18 mouse cellular contexts compared by ENCODE assay signal in the genomic region with DNA sequence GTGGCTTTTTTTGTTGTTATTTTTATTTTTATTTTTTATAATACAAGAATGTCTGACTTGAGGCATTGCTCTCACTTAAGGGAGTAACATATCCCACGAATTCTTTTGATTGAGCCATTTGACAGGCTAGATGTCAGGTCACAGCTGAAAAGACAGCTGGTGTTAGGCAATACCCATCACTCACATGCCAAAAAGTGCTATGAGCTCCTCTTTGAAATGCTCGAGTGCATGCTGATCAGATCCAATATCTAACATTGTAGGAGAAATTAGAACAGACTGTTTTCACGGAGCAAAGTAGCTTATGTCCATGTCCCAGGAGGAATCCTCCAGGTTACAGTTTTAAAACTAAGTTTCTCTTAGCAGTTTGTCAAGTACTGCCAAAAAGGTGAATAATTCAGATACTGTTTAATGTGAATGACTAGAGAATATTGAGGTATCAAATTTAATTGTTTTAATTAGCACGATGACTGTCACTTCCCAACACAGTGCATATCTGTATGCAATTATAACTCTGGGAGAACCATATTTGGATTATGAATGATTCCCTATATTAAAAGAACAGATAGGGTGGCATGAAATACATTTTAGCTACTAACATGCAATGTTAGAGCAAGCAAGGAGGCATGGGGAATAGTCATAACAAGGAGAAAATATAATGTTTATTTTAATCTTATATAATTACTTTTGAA. TPM values are rescaled to one million over a fixed set of nuclear protein-coding genes. Genes with fewer than 3 reads are reported as not detected.
DNase-seq lines count a peak whose midpoint lies in the region; ATAC-seq and TF ChIP-seq lines count a peak whose summit lies in the region.
"Had no signal": no experiment of that assay in that cellular context is flagged by ENCODE, and none has a peak within 500 bp of the region (broad histone marks: within the 10 kb centered on the region; RNA-seq: fewer than 3 reads in every experiment).

No protein-coding gene starts in this region.

- no peak for TF ChIP-seq CTCF in gastrocnemius, adult 2 months (IDR thresholded peaks at IDR 0.05)

- H3K9me3 ChIP-seq in midbrain, embryonic 14.5 days (ENCODE audit: control insufficient read depth, low read length) = no peaks in the 10 kb centered on the region
- H3K9me3 ChIP-seq in midbrain, embryonic 10.5 days (replicated peaks) = no peaks in the 10 kb centered on the region
- no peaks in the 10 kb centered on the region for H3K9me3 ChIP-seq in limb, embryonic 14.5 days (ENCODE audit: control insufficient read depth, low read length)
- H3K9me3 ChIP-seq: neural tube, embryonic 13.5 days had no signal

- intact Hi-C loops in gastrocnemius, adult 2 months (cut with DNase I) = no loop called here

- H3K27me3 ChIP-seq in midbrain, embryonic 14.5 days (ENCODE audit: control insufficient read depth, insufficient read depth, low read length) = no peaks in the 10 kb centered on the region
- H3K27me3 ChIP-seq in midbrain, embryonic 10.5 days (ENCODE audit: low read depth, poor library complexity, severe bottlenecking) = no peaks in the 10 kb centered on the region
- H3K27me3 ChIP-seq in limb, embryonic 14.5 days (ENCODE audit: control insufficient read depth, insufficient read depth, low read length) = no peaks in the 10 kb centered on the region
- H3K27me3 ChIP-seq: neural tube, embryonic 13.5 days had no signal

- TF ChIP-seq POLR2A in limb, embryonic 14.5 days (IDR thresholded peaks at IDR 0.05; ENCODE audit: borderline replicate concordance, extremely low read depth, insufficient read depth, insufficient read length) = no peak

- WGBS in midbrain, embryonic 14.5 days = 69% methylated on average over 4 of the region's 4 CpGs
- WGBS in midbrain, embryonic 10.5 days = 82% methylated on average over 4 of the region's 4 CpGs
- 70% methylated on average over 4 of the region's 4 CpGs for WGBS in limb, embryonic 14.5 days

- H3K27ac ChIP-seq in gastrocnemius, adult 2 months = peak overlapping the region; percentile 70
- H3K27ac ChIP-seq in midbrain, embryonic 14.5 days (replicated peaks; ENCODE audit: low read depth, low read length) = no peak overlapping the region
- H3K27ac ChIP-seq in midbrain, embryonic 10.5 days (replicated peaks) = no peak overlapping the region
- H3K27ac ChIP-seq in limb, embryonic 14.5 days (replicated peaks; ENCODE audit: low read depth, low read length) = no peak overlapping the region
- H3K27ac ChIP-seq: neural tube, embryonic 13.5 days had no signal

- peak; percentile 6 to 8 for DNase-seq in cerebellum, postnatal 10 days
- no peak for DNase-seq in cerebellum, postnatal 14 days
- no peak for DNase-seq in gastrocnemius, adult 2 months
- no peak for DNase-seq in gastrocnemius, postnatal 25 days
- peak; percentile 4 for DNase-seq in midbrain, embryonic 14.5 days
- DNase-seq in midbrain, embryonic 10.5 days (ENCODE audit: low spot score) = no peak
- peak; percentile 19 for DNase-seq in limb, embryonic 14.5 days (ENCODE audit: low spot score)
- DNase-seq: adrenal gland, adult 2 months; cerebellum, postnatal 25 days; kidney, adult 11 months; liver; thymus, adult 2 months had no signal

- H3K4me1 ChIP-seq in midbrain, embryonic 14.5 days (ENCODE audit: control insufficient read depth, insufficient read depth, low read length) = no peaks in the 10 kb centered on the region
- H3K4me1 ChIP-seq in midbrain, embryonic 10.5 days = no peaks in the 10 kb centered on the region
- no peaks in the 10 kb centered on the region for H3K4me1 ChIP-seq in limb, embryonic 14.5 days (ENCODE audit: control insufficient read depth, insufficient read depth, low read length)
- H3K4me1 ChIP-seq: neural tube, embryonic 13.5 days had no signal

- H3K4me2 ChIP-seq in midbrain, embryonic 14.5 days (ENCODE audit: low read length) = no peak overlapping the region
- no peak overlapping the region for H3K4me2 ChIP-seq in limb, embryonic 14.5 days (replicated peaks; ENCODE audit: low read depth, low read length, severe bottlenecking)
- H3K4me2 ChIP-seq: neural tube, embryonic 13.5 days had no signal

- no peak overlapping the region for H3K9ac ChIP-seq in midbrain, embryonic 14.5 days (replicated peaks; ENCODE audit: low read length)
- no peak overlapping the region for H3K9ac ChIP-seq in limb, embryonic 14.5 days (ENCODE audit: low read depth, low read length, severe bottlenecking)
- H3K9ac ChIP-seq: neural tube, embryonic 13.5 days had no signal

- no peak overlapping the region; the same call in 1 of the 2 replicates for H3K4me3 ChIP-seq in gastrocnemius, adult 2 months
- H3K4me3 ChIP-seq in midbrain, embryonic 14.5 days (replicated peaks; ENCODE audit: low read depth, low read length) = no peak overlapping the region
- no peak overlapping the region for H3K4me3 ChIP-seq in midbrain, embryonic 10.5 days
- no peak overlapping the region for H3K4me3 ChIP-seq in limb, embryonic 14.5 days (replicated peaks; ENCODE audit: low read length)
- H3K4me3 ChIP-seq: neural tube, embryonic 13.5 days had no signal

- no peaks in the 10 kb centered on the region for H3K36me3 ChIP-seq in midbrain, embryonic 14.5 days (ENCODE audit: control insufficient read depth, insufficient read depth, low read length)
- no peaks in the 10 kb centered on the region for H3K36me3 ChIP-seq in midbrain, embryonic 10.5 days
- no peaks in the 10 kb centered on the region for H3K36me3 ChIP-seq in limb, embryonic 14.5 days (ENCODE audit: control insufficient read depth, insufficient read depth, low read length)
- H3K36me3 ChIP-seq: neural tube, embryonic 13.5 days had no signal

- no peak for ATAC-seq in midbrain, embryonic 14.5 days (ENCODE audit: low FRiP score, low TSS enrichment)
- ATAC-seq in limb, embryonic 14.5 days (ENCODE audit: low FRiP score, low read depth) = peak; percentile 68
- ATAC-seq in erythroid progenitor cell, adult 5-6 weeks (replicated peaks; ENCODE audit: low FRiP score, poor library complexity, severe bottlenecking) = no peak
- ATAC-seq: lung, postnatal 0 days had no signal

RNA-seq across cellular contexts. Expression of a gene that starts 50.4 kb away (rescaled TPM):
- 1 to 10 TPM; 1.3 to 1.9 TPM for total RNA-seq in gastrocnemius, adult 2 months (2021)
- 1 to 10 TPM in 1 of 2 experiments, under 1 TPM in 1; 0.88 to 2.9 TPM for total RNA-seq in gastrocnemius, postnatal 25 days (2021)
- 0.15 and 0.47 TPM in 2 replicates for polyA plus RNA-seq in midbrain, embryonic 14.5 days (2014; fragmentation: Nextera tagmentation; extraction: Ambion mirVana)
- polyA plus RNA-seq in midbrain, embryonic 10.5 days (2016; fragmentation: Nextera tagmentation; extraction: Ambion mirVana) = 0.15 and 0.23 TPM in 2 replicates
- polyA plus RNA-seq in limb, embryonic 14.5 days (2012; rRNA removed) = 2.0 and 2.1 TPM in 2 replicates
- 2.3 and 4.0 TPM in 2 replicates for polyA plus RNA-seq in limb, embryonic 14.5 days (2014; fragmentation: Nextera tagmentation; extraction: Ambion mirVana)
- not detected in 2 replicates for total RNA-seq in erythroid progenitor cell, adult 5-6 weeks (2015; ENCODE audit: low replicate concordance)
- not detected in 2 replicates for total RNA-seq in erythroid progenitor cell, adult 5-6 weeks (2017; ENCODE audit: low replicate concordance)
- total RNA-seq: adrenal gland, adult 2 months; hematopoietic stem cell, adult 5-6 weeks; megakaryocyte, adult 5-6 weeks; monocyte, adult 5-6 weeks had no signal
- polyA plus RNA-seq: adrenal gland, adult 2 months had no signal

Comparison
In these comparisons a context has a peak if more than half of its experiments do, and no peak if none do; other contexts are left out.
1. DNase-seq: peak in cerebellum, postnatal 10 days (2 of 2), midbrain, embryonic 14.5 days (single experiment) and limb, embryonic 14.5 days (single experiment); none in cerebellum, postnatal 14 days (0 of 2), gastrocnemius, adult 2 months (single experiment), gastrocnemius, postnatal 25 days (single experiment) and midbrain, embryonic 10.5 days (single experiment).